Mouse (Mus musculus): ENCODE data around the gene Nsg2.

Gene Nsg2

DNA sequence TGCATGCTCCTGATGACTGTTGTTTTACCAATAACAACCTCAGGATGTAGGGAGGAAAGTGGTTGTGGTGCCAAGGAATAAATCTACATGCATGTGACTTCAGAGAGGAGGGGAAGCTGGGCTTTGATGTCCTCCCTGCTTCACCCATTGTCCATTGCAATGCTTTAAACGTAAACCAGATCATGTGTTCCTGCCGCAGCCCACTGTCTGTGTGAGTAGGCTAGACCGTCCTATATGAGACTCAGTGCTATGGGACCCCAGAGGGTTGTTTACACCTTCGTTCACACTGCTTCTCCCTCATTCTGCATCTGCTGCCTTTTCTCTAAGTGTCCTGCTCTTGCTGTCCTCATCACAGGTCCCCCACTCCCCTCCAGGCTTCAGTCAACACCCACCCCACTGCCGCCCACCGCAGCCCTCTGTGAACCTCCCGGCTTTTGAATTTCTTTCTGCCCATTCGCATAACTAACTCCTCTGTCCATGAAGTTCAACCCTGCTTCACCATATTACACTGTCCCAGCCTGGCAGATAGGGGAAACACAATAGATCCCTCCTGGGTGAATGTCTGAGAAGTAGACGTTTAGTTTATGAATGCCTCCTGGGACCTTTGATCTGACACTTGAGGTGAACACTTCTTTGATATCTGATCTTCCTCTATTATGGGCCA is 87.6 kb downstream of the Nsg2 start:
- DNase-seq, result no peak

DNA sequence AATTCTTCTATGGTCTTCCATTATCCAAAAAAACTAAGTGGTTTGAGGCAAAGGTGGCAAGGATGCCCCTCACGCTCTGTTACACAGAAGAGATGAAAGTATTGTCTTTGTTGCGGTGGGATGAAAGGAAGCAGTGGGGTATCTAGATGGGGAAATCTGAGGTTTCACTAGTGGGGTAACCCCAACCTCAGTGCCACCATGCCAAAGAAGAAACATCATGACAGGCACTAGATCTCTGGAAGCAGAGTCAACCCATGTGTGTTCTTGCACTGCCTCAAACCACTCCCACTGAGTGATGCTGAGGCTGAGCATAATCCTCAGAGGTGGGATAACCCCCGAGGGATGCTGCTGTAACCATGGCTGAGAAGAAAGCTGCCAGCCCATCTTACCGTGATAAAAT is 95.5 kb downstream of the Nsg2 start:
- no peak for DNase-seq

DNA sequence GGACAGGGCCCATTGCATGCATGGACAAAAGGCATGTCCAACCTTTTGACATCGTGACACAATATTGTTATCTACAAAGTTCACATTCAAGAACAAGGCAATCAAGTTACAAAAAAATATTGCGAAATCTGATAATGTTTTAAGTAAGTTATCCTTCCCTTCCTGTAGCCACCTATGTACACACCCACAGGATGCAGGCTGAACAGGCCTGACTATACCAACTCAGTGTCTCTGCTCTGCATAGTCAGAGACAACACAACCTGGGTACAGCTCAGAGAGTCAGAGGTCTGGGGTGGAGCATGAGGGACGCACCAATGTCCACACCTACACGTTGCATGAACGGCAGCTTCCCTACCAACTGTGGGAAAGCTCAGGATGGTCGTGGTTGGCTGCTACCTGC is 96.1 kb downstream of the Nsg2 start:
- no peak for DNase-seq

DNA sequence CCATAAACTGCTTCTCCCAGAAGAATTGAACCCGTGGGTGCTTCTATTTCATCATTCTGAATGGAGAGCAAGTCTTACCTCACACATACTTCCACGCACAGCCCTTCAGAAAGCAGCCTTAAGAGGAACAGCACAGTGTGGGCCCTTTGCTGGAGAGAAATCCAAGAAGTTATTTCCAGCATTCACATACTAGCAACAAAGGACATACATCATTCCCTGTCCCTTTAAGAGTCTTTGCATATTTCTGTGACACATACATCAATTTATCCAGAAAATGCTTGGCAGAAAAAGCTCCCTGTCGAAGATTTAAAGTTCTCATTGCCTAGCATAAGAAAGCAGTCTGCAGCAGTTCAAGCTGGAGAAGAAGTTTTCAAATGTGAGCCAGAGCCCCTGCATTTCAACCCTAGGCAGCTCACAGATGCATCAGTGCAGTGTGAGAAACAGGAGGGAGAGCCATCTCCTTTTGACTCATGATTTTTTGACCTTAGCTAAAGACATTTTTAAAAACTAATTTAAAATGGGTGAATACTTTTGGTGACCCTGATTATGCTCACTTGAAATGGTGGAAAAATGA is 100.9 kb downstream of the Nsg2 start:
- DNase-seq, result no peak

DNA sequence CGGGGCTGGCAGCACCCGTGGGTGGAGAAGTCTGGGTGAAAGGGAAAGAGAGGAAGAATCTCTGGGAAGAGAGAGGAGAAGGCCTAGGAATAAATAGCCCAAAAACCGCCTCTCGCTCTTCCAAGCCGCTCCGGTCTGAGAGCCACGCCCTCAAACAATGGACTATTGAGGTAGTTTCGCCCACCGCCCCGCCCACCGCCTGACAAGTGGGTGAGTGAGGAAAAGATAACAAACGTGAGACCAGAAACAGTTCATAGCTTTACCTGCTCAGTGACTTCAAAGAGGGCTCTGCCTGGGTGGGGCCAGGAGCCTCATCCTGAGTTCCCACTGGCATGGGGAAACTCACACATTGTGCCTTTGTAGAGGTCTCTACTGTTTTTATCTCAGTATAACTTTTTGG is 102.7 kb downstream of the Nsg2 start:
- DNase-seq, result no peak

DNA sequence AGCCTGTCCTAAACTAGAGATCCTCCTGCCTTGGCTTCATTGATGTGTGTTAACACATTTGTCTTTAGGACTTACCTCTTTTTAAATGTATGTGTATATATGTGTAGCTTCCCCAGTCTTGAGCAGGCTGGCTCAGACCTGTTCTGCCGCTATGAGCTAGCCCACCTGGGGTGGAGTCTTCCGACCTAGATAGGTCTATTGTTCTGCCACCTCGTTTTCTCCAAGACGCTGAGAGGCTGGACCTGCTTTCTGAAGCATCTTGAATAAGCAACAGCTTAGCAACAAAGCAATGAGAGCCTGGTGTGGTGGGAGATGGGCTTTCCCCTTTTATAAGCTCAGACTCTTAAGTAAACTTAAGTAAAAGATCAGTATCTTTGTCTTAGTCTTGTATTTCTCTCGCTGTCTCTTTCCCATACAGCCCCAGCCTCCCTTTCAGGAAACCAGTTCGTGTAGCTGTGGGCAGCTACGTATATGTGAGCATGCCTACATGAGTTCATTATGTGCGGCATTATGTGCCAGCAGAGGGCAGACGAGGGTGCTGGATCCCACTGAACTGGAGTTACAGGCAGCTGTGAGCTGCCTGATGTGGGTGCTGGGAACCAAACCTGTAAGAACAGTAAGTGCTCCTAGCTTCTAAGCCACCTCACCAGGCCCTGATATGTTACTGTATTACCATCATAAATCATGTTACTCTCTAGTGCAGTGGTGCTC is 104.3 kb downstream of the Nsg2 start:
- no peak for DNase-seq

DNA sequence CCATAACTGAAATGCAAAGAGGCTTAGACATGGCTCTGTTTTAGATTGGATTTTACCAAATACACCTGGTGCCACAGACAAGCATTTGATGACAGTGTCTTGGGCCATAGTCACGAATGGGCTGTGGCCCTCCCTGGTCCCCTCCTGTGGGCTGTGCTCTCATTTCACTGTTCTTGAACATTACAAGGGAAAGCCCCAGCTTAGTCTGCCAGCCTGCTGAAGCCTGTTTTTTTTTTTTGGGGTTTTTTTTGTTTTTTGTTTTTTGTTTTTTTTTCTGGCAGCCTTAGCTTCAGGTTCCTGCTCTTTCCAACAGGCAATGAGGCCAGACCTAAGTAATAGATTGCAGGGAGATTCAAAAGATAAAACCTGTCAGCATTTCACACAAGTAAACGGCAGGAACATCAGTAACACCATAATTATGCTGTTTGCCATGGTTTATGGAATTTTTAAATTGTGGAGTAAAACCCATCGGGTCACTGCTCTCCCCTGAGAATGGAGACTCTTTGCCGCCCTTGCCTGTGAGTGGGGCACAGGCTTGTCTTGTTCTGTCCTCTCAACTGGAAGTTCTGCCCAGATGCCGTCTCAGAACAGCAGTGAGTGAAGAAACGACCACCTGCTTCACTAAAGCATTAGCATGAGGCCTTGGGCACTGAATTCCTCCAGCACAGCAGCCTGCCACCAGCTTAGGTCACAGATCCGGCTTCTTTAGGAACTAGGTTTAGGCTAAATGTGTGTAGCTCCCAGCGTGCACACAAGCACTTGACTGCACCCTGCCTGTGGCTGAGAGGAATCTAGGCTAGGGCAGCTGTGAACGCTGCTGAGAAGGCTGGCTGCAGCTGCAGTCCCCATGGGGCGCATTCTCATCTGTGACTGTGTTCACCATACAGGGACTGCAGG is 105.7 kb downstream of the Nsg2 start:
- no peak for DNase-seq

DNA sequence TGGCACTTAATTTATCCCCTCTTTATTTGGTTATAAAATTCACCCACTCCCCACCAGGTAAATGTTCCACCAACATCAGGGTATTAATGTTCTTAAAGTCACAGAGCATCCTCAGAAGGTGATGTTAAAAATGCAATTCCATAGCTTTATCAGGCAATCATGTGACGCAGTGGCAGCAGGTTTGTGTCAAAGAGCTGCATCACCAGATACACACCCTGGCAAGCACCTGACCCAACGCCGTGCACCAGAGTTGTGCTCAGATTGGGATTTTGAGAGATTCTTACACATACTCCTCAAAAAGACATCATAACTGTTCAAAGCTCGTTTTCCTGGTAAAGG is 106.4 kb downstream of the Nsg2 start:
- DNase-seq, result no peak

DNA sequence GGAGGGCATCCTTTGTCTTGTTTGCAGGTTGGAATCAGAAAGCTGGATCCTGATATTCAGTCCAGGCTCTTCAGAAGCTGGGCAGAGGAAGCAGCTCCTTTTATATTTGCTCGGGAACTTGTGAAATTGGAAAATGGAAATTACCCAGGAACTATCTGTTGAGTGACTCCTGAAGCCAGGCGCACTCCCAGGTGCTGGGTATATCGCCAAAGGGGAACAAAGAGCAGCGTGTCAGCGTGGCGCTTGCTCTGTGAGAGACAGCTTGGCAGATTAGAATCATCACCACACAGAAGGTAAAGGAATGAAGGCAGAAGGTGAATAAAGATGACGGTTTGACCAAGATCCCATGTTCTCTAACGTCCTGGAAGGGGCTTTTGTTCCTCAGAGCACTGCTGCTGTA is 108.2 kb downstream of the Nsg2 start:
- no peak for DNase-seq
